Mouse (Mus musculus) adrenal gland, postnatal 4 days (tissue): ENCODE results near the gene Slfn9. TPM values are rescaled to one million over a fixed set of nuclear protein-coding genes. Genes with fewer than 3 reads are reported as not detected.
"Not testable (repeated sequence)": the region's sequence is repeated elsewhere in the genome, so short reads cannot be mapped to it uniquely, and the experiment has no call there.

Experiments
- DNase-seq, 2 experiments: peaks; one replicate each; pipeline ENCODE4 v3.0.0; 2021 to 2022; ENCODE audit warnings: low spot score in 2 of 2, mixed read lengths in 2 of 2
- long read RNA-seq, 2 experiments: library from polyadenylated mRNA; stranded (forward); transcript quantifications; one replicate each; pipeline ENCODE4 v2.0.0; 2021
- total RNA-seq, 2 experiments: library from RNA; stranded (reverse); gene quantifications; 2 replicates each; pipeline ENCODE4 v1.2.3; 2021

Gene Slfn9
- total RNA-seq = 10 to 100 TPM; 15.7 to 18.1 TPM
- long read RNA-seq, experiment 1, partial matches to known transcripts = 1 of 2 reads
- long read RNA-seq, experiment 1, other reads (novel, unspliced or antisense) = 1 of 2 reads
- long read RNA-seq, experiment 2, partial matches to known transcripts = 1 of 1 reads
- long read RNA-seq, experiment 2, other reads (novel, unspliced or antisense) = 0 of 1 reads

- DNase-seq = peak; percentile 15 to 43
These were observed at the start of gene Slfn9 for GRCm38 (mm10) chr11:82991469-82992166. Slfn9 (minus strand) TSS chr11:82991830.

GRCm38 (mm10) chr11:83041000-83041399 is 49.4 kb upstream of the Slfn9 start:
- no peak for DNase-seq

DNA sequence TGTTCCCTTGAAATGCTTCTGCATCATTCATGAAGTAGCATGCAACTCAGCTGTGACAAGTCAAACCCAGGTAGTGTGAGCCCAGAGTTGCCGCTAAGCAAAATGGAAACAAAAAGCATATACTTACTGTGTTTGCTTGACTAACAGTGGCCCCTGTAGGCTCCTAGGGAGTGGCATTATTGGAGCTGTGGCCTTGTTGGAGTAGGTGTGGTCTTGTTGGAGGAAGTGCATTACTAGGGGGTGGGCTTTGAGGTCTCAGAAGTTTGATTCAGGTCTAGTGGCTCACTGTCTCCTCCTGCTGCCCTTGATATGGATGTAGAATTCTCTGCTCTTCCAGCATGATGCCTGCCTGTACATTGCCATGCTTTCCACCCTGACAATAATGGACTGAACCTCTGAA is 48.7 kb upstream of the Slfn9 start:
- DNase-seq = no peak

GRCm38 (mm10) chr11:83039796-83040195 is 48.2 kb upstream of the Slfn9 start:
- no peak for DNase-seq

- DNase-seq = no peak
These were observed 47.5 kb upstream of the Slfn9 start for GRCm38 (mm10) chr11:83039156-83039555.

DNA sequence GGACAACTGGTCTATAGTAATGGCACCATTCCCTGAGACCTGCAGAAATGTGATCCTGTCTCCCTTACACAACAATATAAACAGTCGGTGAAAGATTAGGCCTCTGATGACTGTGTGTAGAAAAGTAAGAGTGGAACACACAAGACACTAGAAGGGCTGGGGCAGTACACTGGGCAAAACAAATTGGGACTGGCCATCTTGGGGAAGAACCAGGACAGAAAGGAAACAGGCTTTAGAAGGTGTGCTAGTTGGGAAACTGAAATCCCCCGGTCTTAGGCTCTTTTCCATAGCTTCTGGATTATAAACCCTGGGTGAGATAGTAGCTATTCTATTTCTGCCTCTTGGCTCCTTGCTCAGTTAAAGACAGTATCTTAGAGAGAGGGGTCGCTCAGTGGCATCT is 47.1 kb upstream of the Slfn9 start:
- DNase-seq = not testable (repeated sequence)

DNA sequence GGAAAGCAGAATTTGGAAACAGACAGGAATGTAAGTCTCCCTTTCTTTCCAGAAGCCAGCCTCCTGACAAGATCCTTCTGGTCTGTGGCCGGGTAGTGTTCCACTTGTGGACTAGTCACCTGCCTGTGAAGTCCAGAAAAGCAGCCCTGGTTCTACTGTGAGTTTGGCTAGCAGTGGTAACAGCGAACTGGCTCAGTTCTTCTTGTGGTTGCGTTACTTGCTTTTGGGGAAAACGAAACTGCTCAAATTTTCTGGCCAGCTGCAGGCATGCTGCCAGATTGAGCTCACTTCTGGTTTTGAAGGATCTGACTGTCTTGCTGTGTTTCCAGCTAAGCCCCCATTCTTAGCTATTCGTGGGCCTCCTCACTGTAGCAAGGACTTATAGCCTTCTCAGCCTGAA is 29.0 kb upstream of the Slfn9 start, which contains the start of gene Slfn8:
Gene Slfn8, minus strand, starts transcription at position 190 of the 400 bp plus-strand sequence.
- no peak for DNase-seq

GRCm38 (mm10) chr11:83019561-83020519 is 28.2 kb upstream of the Slfn9 start:
- not testable (repeated sequence) for DNase-seq

GRCm38 (mm10) chr11:83016093-83016492 is 24.5 kb upstream of the Slfn9 start:
- DNase-seq = no peak

GRCm38 (mm10) chr11:83013356-83013755 is 21.7 kb upstream of the Slfn9 start:
- no peak for DNase-seq

- DNase-seq = not testable (repeated sequence)
These were observed 831 bp downstream of the Slfn9 start for GRCm38 (mm10) chr11:82990612-82991385.

DNA sequence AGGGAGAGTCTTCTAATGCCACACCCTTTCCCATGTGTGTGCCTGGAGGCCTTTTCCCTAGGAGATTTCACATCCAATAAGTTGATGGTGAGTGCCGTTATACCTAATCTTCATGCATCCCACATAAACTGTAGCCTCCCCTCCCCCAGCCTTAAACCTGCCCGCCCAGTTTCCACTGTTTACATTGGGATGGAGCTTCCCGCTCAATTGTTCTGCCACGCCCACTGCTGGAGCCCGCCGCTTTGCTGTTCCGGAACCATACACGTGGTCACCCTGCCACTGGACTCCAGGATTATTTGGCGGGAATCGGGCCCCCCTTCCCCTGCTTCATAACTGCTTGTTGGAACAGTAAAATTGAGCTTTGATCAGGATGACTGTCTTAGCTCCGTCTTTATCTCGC is 2.3 kb downstream of the Slfn9 start:
- no peak for DNase-seq

DNA sequence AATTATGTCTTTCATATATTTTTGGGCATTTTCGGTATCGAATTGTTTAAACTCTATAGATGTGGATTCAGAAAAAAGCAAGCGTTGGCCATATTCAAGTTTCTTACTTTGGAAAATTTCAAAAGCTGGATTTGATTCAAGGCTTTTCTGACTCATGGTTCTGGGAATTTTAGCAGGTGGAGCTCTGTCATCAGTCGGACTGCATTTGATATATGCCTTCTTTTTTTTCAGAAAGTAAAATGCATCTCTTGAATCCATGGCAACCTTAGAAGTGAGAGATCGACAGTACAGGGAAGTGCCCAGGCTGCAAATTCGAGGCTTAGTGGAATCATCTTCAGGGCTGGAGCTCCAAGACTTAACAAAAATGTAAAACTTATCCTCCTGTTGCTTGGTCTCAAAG is 4.0 kb downstream of the Slfn9 start:
- DNase-seq = no peak

DNA sequence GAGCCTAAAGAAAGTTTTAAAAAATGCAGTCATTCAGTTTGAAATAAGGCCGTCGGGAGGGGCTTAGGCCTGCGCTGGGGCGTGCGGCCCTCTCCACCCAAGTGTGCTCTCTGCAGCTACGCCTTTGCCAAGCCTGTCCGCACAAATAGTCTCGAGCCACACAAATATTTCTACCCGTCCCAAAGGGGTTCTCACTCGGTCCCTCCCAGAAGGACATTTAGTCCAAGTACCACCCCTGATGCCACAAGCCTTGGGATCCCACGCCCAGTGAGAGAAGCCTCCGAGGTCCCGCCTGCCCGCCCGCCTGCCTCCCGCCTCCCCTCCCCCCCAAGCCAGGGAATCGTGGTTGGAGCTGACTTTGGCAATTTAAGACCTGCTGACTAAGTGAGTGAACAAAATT is 8.4 kb downstream of the Slfn9 start:
- no peak for DNase-seq

- not testable (repeated sequence) for DNase-seq
These were observed 9.2 kb downstream of the Slfn9 start for GRCm38 (mm10) chr11:82982409-82982808.

- no peak for DNase-seq
These were observed 17.7 kb downstream of the Slfn9 start for GRCm38 (mm10) chr11:82973916-82974315.

DNA sequence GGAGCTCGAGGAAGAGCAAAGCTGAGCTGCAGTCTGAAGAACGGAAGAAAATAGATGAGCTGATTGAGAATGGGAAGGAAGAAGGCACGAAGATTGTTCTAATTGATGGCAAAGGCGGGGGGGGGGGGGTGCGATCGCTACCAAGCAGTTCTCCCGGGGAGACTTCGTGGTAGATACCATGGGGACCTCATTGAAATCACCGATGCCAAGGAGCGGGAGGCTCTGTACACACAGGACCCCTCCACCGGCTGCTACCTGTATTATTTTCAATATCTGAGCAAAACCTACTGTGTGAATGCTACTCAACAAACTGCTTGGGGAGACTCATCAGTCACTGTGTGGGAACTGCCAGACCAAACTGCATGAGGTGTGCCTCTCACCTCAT is 20.0 kb downstream of the Slfn9 start:
- DNase-seq = no peak

GRCm38 (mm10) chr11:82970712-82971589 is 20.7 kb downstream of the Slfn9 start:
- no peak for DNase-seq

DNA sequence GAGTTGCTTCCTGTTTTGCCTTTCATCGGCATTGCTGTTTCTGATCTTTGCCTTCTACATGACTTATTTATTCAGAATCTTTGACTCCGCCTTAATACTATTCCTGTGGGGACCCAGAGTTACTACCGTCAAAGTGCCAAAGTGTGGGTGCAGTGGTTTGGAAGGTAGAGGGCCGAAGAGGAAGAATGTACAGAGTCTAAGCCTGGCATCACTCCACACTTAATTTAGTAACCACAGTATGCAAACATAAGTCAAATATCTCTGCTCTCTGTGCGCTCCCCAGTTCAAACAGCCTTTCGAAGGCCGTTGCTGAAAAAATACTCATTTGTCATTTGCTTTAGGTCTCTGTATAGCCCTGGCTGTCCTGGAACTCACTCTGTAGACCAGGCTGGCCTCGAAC is 29.4 kb downstream of the Slfn9 start:
- no peak for DNase-seq

DNA sequence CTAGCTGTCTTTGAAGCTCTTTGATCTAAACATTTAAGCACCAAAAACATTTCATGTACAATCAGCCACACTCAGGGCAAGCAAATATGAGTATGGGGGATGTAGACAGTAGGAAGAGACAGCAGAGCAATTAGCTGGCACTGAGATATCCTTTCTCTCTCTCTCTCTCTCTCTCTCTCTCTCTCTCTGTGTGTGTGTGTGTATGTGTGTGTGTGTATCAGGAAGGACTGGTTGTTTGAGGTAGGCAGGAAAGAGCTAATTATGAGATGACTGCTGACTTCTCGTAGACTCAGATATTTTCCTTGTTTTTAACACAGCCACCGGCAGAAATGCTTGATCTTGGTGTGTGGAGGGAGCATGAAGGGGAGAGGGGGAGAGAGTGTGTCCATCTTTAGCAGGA is 29.9 kb downstream of the Slfn9 start:
- DNase-seq = no peak
